Mouse (Mus musculus): Measurements from ENCODE around the gene Khdc4. TPM values are rescaled to one million over a fixed set of nuclear protein-coding genes. Genes with fewer than 3 reads are reported as not detected.

Gene Khdc4
- total RNA-seq, 1 experiment = 85.5 TPM

- Histone ChIP-seq H3K4me3 (ENCODE audit: insufficient read depth in 1 of 2, low read depth in 1 of 2, low read length in 2 of 2, poor library complexity in 1 of 2, severe bottlenecking in 1 of 2) (no peak overlapping the region), H3K9me3 (ENCODE audit: control insufficient read depth, insufficient read depth, low read depth, low read length) (no peaks in the 10 kb centered on the region), H3K27ac (ENCODE audit: insufficient read depth, low read depth, low read length, poor library complexity, severe bottlenecking) (no peak overlapping the region), H3K36me3 (ENCODE audit: control insufficient read depth, insufficient read depth, low read length, poor library complexity, severe bottlenecking) (no peaks in the 10 kb centered on the region), H3K4me1 (ENCODE audit: control insufficient read depth in 2 of 2, insufficient read depth in 2 of 2, low read length in 2 of 2, poor library complexity in 1 of 2) (peaks cover 0 to 6% of the 10 kb centered on the region in 2 experiments; a peak in 1 of 4 replicates), H3K9ac (ENCODE audit: insufficient read depth, low read depth, low read length, poor library complexity, severe bottlenecking) (no peak overlapping the region)
- in situ Hi-C loops (cut with MboI; ENCODE audit: low sequenced_read_pairs in 2 of 2, unreplicated experiment in 2 of 2) = no loop called here
- no peak for TF ChIP-seq ZC3H11A (IDR thresholded peaks at IDR 0.05; ENCODE audit: borderline replicate concordance, low read depth, low read length)
- TF ChIP-seq CHD2 (IDR thresholded peaks at IDR 0.05; ENCODE audit: low read depth, low read length) = no peak
- no peak for TF ChIP-seq MAFK (IDR thresholded peaks at IDR 0.05; ENCODE audit: insufficient read depth, low read depth, low read length)
- no peak for TF ChIP-seq ZNF384 (IDR thresholded peaks at IDR 0.05; ENCODE audit: low read depth, low read length)
- no peak for TF ChIP-seq HCFC1 (IDR thresholded peaks at IDR 0.05; ENCODE audit: borderline replicate concordance, insufficient read depth, low read length)
- DNase-seq (ENCODE audit: low read depth, low spot score) = no peak
Observed at GRCm38 (mm10) chr3:88653516-88654370, 31.9 kb upstream of the Khdc4 start.

- TF ChIP-seq CHD2 (IDR thresholded peaks at IDR 0.05; ENCODE audit: low read depth, low read length) (no peak), MAFK (IDR thresholded peaks at IDR 0.05; ENCODE audit: insufficient read depth, low read depth, low read length) (no peak), HCFC1 (IDR thresholded peaks at IDR 0.05; ENCODE audit: borderline replicate concordance, insufficient read depth, low read length) (no peak), ZNF384 (IDR thresholded peaks at IDR 0.05; ENCODE audit: low read depth, low read length) (no peak), ZC3H11A (IDR thresholded peaks at IDR 0.05; ENCODE audit: borderline replicate concordance, low read depth, low read length) (no peak)
- H3K9me3 ChIP-seq (ENCODE audit: control insufficient read depth, insufficient read depth, low read depth, low read length) = no peaks in the 10 kb centered on the region
- H3K27ac ChIP-seq (ENCODE audit: insufficient read depth, low read depth, low read length, poor library complexity, severe bottlenecking) = no peak overlapping the region
- DNase-seq (ENCODE audit: low read depth, low spot score) = no peak
- no peaks in the 10 kb centered on the region for H3K36me3 ChIP-seq (ENCODE audit: control insufficient read depth, insufficient read depth, low read length, poor library complexity, severe bottlenecking)
- H3K9ac ChIP-seq (ENCODE audit: insufficient read depth, low read depth, low read length, poor library complexity, severe bottlenecking) = no peak overlapping the region
- H3K4me1 ChIP-seq (ENCODE audit: control insufficient read depth in 2 of 2, insufficient read depth in 2 of 2, low read length in 2 of 2, poor library complexity in 1 of 2) = peaks cover 0 to 6% of the 10 kb centered on the region in 2 experiments; a peak in 1 of 4 replicates
- in situ Hi-C loops (cut with MboI; ENCODE audit: low sequenced_read_pairs in 2 of 2, unreplicated experiment in 2 of 2) = no loop called here
- H3K4me3 ChIP-seq (ENCODE audit: insufficient read depth in 1 of 2, low read depth in 1 of 2, low read length in 2 of 2, poor library complexity in 1 of 2, severe bottlenecking in 1 of 2) = no peak overlapping the region
Observed at GRCm38 (mm10) chr3:88654621-88655020, 31.0 kb upstream of the Khdc4 start.

GRCm38 (mm10) chr3:88655619-88656018 is 30.0 kb upstream of the Khdc4 start:
- Histone ChIP-seq H3K36me3 (ENCODE audit: control insufficient read depth, insufficient read depth, low read length, poor library complexity, severe bottlenecking) (no peaks in the 10 kb centered on the region), H3K4me1 (ENCODE audit: control insufficient read depth in 2 of 2, insufficient read depth in 2 of 2, low read length in 2 of 2, poor library complexity in 1 of 2) (peaks cover 0 to 6% of the 10 kb centered on the region in 2 experiments; a peak in 1 of 4 replicates), H3K27ac (ENCODE audit: insufficient read depth, low read depth, low read length, poor library complexity, severe bottlenecking) (no peak overlapping the region), H3K9me3 (ENCODE audit: control insufficient read depth, insufficient read depth, low read depth, low read length) (no peaks in the 10 kb centered on the region), H3K4me3 (ENCODE audit: insufficient read depth in 1 of 2, low read depth in 1 of 2, low read length in 2 of 2, poor library complexity in 1 of 2, severe bottlenecking in 1 of 2) (no peak overlapping the region), H3K9ac (ENCODE audit: insufficient read depth, low read depth, low read length, poor library complexity, severe bottlenecking) (no peak overlapping the region)
- in situ Hi-C loops (cut with MboI; ENCODE audit: low sequenced_read_pairs in 2 of 2, unreplicated experiment in 2 of 2) = no loop called here
- TF ChIP-seq ZNF384 (IDR thresholded peaks at IDR 0.05; ENCODE audit: low read depth, low read length) (no peak), HCFC1 (IDR thresholded peaks at IDR 0.05; ENCODE audit: borderline replicate concordance, insufficient read depth, low read length) (no peak), MAFK (IDR thresholded peaks at IDR 0.05; ENCODE audit: insufficient read depth, low read depth, low read length) (no peak), CHD2 (IDR thresholded peaks at IDR 0.05; ENCODE audit: low read depth, low read length) (no peak), ZC3H11A (IDR thresholded peaks at IDR 0.05; ENCODE audit: borderline replicate concordance, low read depth, low read length) (no peak)
- no peak for DNase-seq (ENCODE audit: low read depth, low spot score)

GRCm38 (mm10) chr3:88658441-88659127 is 27.0 kb upstream of the Khdc4 start:
- H3K36me3 ChIP-seq (ENCODE audit: control insufficient read depth, insufficient read depth, low read length, poor library complexity, severe bottlenecking) = no peaks in the 10 kb centered on the region
- H3K9me3 ChIP-seq (ENCODE audit: control insufficient read depth, insufficient read depth, low read depth, low read length) = no peaks in the 10 kb centered on the region
- H3K4me3 ChIP-seq (ENCODE audit: insufficient read depth in 1 of 2, low read depth in 1 of 2, low read length in 2 of 2, poor library complexity in 1 of 2, severe bottlenecking in 1 of 2) = no peak overlapping the region
- H3K9ac ChIP-seq (ENCODE audit: insufficient read depth, low read depth, low read length, poor library complexity, severe bottlenecking) = no peak overlapping the region
- TF ChIP-seq ZC3H11A (IDR thresholded peaks at IDR 0.05; ENCODE audit: borderline replicate concordance, low read depth, low read length) = no peak
- DNase-seq (ENCODE audit: low read depth, low spot score) = no peak
- no peaks in the 10 kb centered on the region for H3K4me1 ChIP-seq (ENCODE audit: control insufficient read depth in 2 of 2, insufficient read depth in 2 of 2, low read length in 2 of 2, poor library complexity in 1 of 2)
- H3K27ac ChIP-seq (ENCODE audit: insufficient read depth, low read depth, low read length, poor library complexity, severe bottlenecking) = no peak overlapping the region
- in situ Hi-C loops (cut with MboI; ENCODE audit: low sequenced_read_pairs in 2 of 2, unreplicated experiment in 2 of 2) = no loop called here

Measured in ES-E14 (cell line).